Comparison of ENCODE assay signal across 25 mouse cellular contexts in genomic region chr15:91268532-91268931, GRCm38 (mm10).
DNase-seq lines count a peak whose midpoint lies in the region; ATAC-seq and TF ChIP-seq lines count a peak whose summit lies in the region.
"Had no signal": no experiment of that assay in that cellular context is flagged by ENCODE, and none has a peak within 500 bp of the region (broad histone marks: within the 10 kb centered on the region; RNA-seq: fewer than 3 reads in every experiment).

No protein-coding gene starts in this region.

- no peak for ATAC-seq in kidney, embryonic 14.5 days (ENCODE audit: low FRiP score, low TSS enrichment)
- no peak for ATAC-seq in midbrain, embryonic 11.5 days (ENCODE audit: low FRiP score)
- no peak for ATAC-seq in midbrain, embryonic 15.5 days (replicated peaks)
- ATAC-seq in kidney, postnatal 0 days (replicated peaks; ENCODE audit: low FRiP score, low read depth): peak; percentile 73
- no peak for ATAC-seq in hindbrain, embryonic 14.5 days (ENCODE audit: low FRiP score)
- ATAC-seq: forebrain, embryonic 14.5 days; midbrain, embryonic 16.5 days had no signal

- no peaks in the 10 kb centered on the region for H3K27me3 ChIP-seq in kidney, embryonic 14.5 days (ENCODE audit: control insufficient read depth, insufficient read depth, low read length)
- no peaks in the 10 kb centered on the region for H3K27me3 ChIP-seq in midbrain, embryonic 11.5 days (ENCODE audit: control insufficient read depth, insufficient read depth, low read length)
- no peaks in the 10 kb centered on the region for H3K27me3 ChIP-seq in midbrain, embryonic 15.5 days (replicated peaks)
- no peaks in the 10 kb centered on the region for H3K27me3 ChIP-seq in kidney, postnatal 0 days (ENCODE audit: insufficient read depth, low read length)
- H3K27me3 ChIP-seq in limb, embryonic 10.5 days (ENCODE audit: low read depth, poor library complexity, severe bottlenecking): no peaks in the 10 kb centered on the region
- no peaks in the 10 kb centered on the region for H3K27me3 ChIP-seq in hindbrain, embryonic 14.5 days (ENCODE audit: control insufficient read depth, insufficient read depth, low read length)
- H3K27me3 ChIP-seq: hindbrain, embryonic 12.5 days; lung, embryonic 15.5 days had no signal

- H3K9ac ChIP-seq in kidney, embryonic 14.5 days (ENCODE audit: low read depth, low read length): no peak overlapping the region
- H3K9ac ChIP-seq in midbrain, embryonic 11.5 days (ENCODE audit: low read length): no peak overlapping the region
- H3K9ac ChIP-seq in midbrain, embryonic 15.5 days: no peak overlapping the region
- H3K9ac ChIP-seq in kidney, postnatal 0 days (ENCODE audit: low read depth, low read length): no peak overlapping the region
- no peak overlapping the region for H3K9ac ChIP-seq in hindbrain, embryonic 14.5 days
- H3K9ac ChIP-seq: hindbrain, embryonic 12.5 days; lung, embryonic 15.5 days had no signal

- H3K9me3 ChIP-seq in kidney, embryonic 14.5 days (ENCODE audit: control insufficient read depth, low read length): no peaks in the 10 kb centered on the region
- no peaks in the 10 kb centered on the region for H3K9me3 ChIP-seq in midbrain, embryonic 11.5 days (ENCODE audit: control insufficient read depth, low read length)
- H3K9me3 ChIP-seq in midbrain, embryonic 15.5 days: no peaks in the 10 kb centered on the region
- no peaks in the 10 kb centered on the region for H3K9me3 ChIP-seq in kidney, postnatal 0 days (replicated peaks; ENCODE audit: low read length)
- H3K9me3 ChIP-seq in limb, embryonic 10.5 days (replicated peaks): no peaks in the 10 kb centered on the region
- H3K9me3 ChIP-seq in hindbrain, embryonic 14.5 days (ENCODE audit: control insufficient read depth, low read length): no peaks in the 10 kb centered on the region
- H3K9me3 ChIP-seq: heart, embryonic 10.5 days; hindbrain, embryonic 12.5 days; lung, embryonic 15.5 days had no signal

- H3K4me3 ChIP-seq in kidney, embryonic 14.5 days (ENCODE audit: low read length): no peak overlapping the region
- no peak overlapping the region for H3K4me3 ChIP-seq in midbrain, embryonic 11.5 days (ENCODE audit: low read depth, low read length)
- H3K4me3 ChIP-seq in midbrain, embryonic 15.5 days: no peak overlapping the region
- H3K4me3 ChIP-seq in kidney, postnatal 0 days (replicated peaks; ENCODE audit: low read depth, low read length): no peak overlapping the region
- no peak overlapping the region for H3K4me3 ChIP-seq in limb, embryonic 10.5 days
- no peak overlapping the region for H3K4me3 ChIP-seq in hindbrain, embryonic 14.5 days (replicated peaks; ENCODE audit: low read length)
- H3K4me3 ChIP-seq: heart, embryonic 10.5 days; hindbrain, embryonic 12.5 days; lung, embryonic 15.5 days had no signal

- H3K4me1 ChIP-seq in kidney, embryonic 14.5 days (ENCODE audit: control insufficient read depth, insufficient read depth, low read length): no peaks in the 10 kb centered on the region
- no peaks in the 10 kb centered on the region for H3K4me1 ChIP-seq in midbrain, embryonic 11.5 days (ENCODE audit: control insufficient read depth, insufficient read depth, low read length)
- H3K4me1 ChIP-seq in midbrain, embryonic 15.5 days: no peaks in the 10 kb centered on the region
- H3K4me1 ChIP-seq in kidney, postnatal 0 days (replicated peaks; ENCODE audit: insufficient read depth, low read length): no peaks in the 10 kb centered on the region
- H3K4me1 ChIP-seq in limb, embryonic 10.5 days: no peaks in the 10 kb centered on the region
- H3K4me1 ChIP-seq in hindbrain, embryonic 14.5 days (replicated peaks; ENCODE audit: control insufficient read depth, insufficient read depth, low read length): no peaks in the 10 kb centered on the region
- H3K4me1 ChIP-seq: heart, embryonic 10.5 days; hindbrain, embryonic 12.5 days; lung, embryonic 15.5 days had no signal

- DNase-seq in kidney, adult 11 months: peak; percentile 76
- peak; percentile 41 for DNase-seq in midbrain, embryonic 11.5 days (ENCODE audit: low spot score, missing footprints)
- peak; percentile 28 for DNase-seq in kidney, postnatal 0 days (ENCODE audit: low spot score)
- peak; percentile 11 for DNase-seq in limb, embryonic 10.5 days (ENCODE audit: low spot score)
- no peak for DNase-seq in hindbrain, embryonic 14.5 days (ENCODE audit: low spot score)
- no peak for DNase-seq in urinary bladder, postnatal 14 days (ENCODE audit: low spot score)
- DNase-seq: adrenal gland, postnatal 10 days; cerebellum, adult 11 months; cerebellum, adult 9-10 months; cerebellum, postnatal 36 days; gastrocnemius, postnatal 14 days; heart, postnatal 36 days; layer of hippocampus, postnatal 36 days; liver; lung, postnatal 4 days; right cerebral cortex, adult 18-20 months; right cerebral cortex, postnatal 4 days had no signal

- H3K4me2 ChIP-seq in kidney, embryonic 14.5 days (replicated peaks; ENCODE audit: low read depth, low read length): no peak overlapping the region
- no peak overlapping the region for H3K4me2 ChIP-seq in midbrain, embryonic 11.5 days
- no peak overlapping the region for H3K4me2 ChIP-seq in midbrain, embryonic 15.5 days
- H3K4me2 ChIP-seq in kidney, postnatal 0 days (ENCODE audit: low read length): no peak overlapping the region
- H3K4me2 ChIP-seq in hindbrain, embryonic 14.5 days (replicated peaks): no peak overlapping the region
- H3K4me2 ChIP-seq: hindbrain, embryonic 12.5 days; lung, embryonic 15.5 days had no signal

- WGBS in kidney, embryonic 14.5 days: 75% methylated on average over 4 of the region's 4 CpGs
- 94% methylated on average over 4 of the region's 4 CpGs for WGBS in midbrain, embryonic 11.5 days
- WGBS in midbrain, embryonic 15.5 days: 96% methylated on average over 4 of the region's 4 CpGs
- 75% methylated on average over 4 of the region's 4 CpGs for WGBS in kidney, postnatal 0 days
- WGBS in limb, embryonic 10.5 days: 95% methylated on average over 4 of the region's 4 CpGs
- WGBS in hindbrain, embryonic 14.5 days: 84% methylated on average over 4 of the region's 4 CpGs

- H3K27ac ChIP-seq in kidney, embryonic 14.5 days (ENCODE audit: low read depth, low read length): no peak overlapping the region
- H3K27ac ChIP-seq in midbrain, embryonic 11.5 days (ENCODE audit: low read depth, low read length): no peak overlapping the region
- H3K27ac ChIP-seq in midbrain, embryonic 15.5 days: no peak overlapping the region
- H3K27ac ChIP-seq in kidney, postnatal 0 days: peak overlapping the region; percentile 31; the same call in 1 of the 2 replicates
- no peak overlapping the region for H3K27ac ChIP-seq in limb, embryonic 10.5 days
- no peak overlapping the region for H3K27ac ChIP-seq in hindbrain, embryonic 14.5 days
- H3K27ac ChIP-seq: heart, embryonic 10.5 days; hindbrain, embryonic 12.5 days; lung, embryonic 15.5 days had no signal

- no peaks in the 10 kb centered on the region for H3K36me3 ChIP-seq in kidney, embryonic 14.5 days (ENCODE audit: control insufficient read depth, insufficient read depth, low read length)
- H3K36me3 ChIP-seq in midbrain, embryonic 11.5 days (ENCODE audit: control insufficient read depth, insufficient read depth, low read length): no peaks in the 10 kb centered on the region
- H3K36me3 ChIP-seq in midbrain, embryonic 15.5 days (replicated peaks): no peaks in the 10 kb centered on the region
- no peaks in the 10 kb centered on the region for H3K36me3 ChIP-seq in kidney, postnatal 0 days (ENCODE audit: insufficient read depth, low read length)
- no peaks in the 10 kb centered on the region for H3K36me3 ChIP-seq in limb, embryonic 10.5 days
- H3K36me3 ChIP-seq in hindbrain, embryonic 14.5 days (replicated peaks; ENCODE audit: control insufficient read depth, insufficient read depth): peaks cover 8% of the 10 kb centered on the region; the same call in 1 of the 2 replicates
- H3K36me3 ChIP-seq: G1E; heart, embryonic 10.5 days; hindbrain, embryonic 12.5 days; lung, embryonic 15.5 days had no signal

- no peak for TF ChIP-seq CTCF in kidney, postnatal 0 days (IDR thresholded peaks at IDR 0.05; ENCODE audit: low read depth)

Comparison
In these comparisons a context has a peak if more than half of its experiments do, and no peak if none do; other contexts are left out.
1. DNase-seq: peak in kidney, adult 11 months (single experiment), midbrain, embryonic 11.5 days (single experiment), kidney, postnatal 0 days (single experiment) and limb, embryonic 10.5 days (single experiment); none in hindbrain, embryonic 14.5 days (single experiment) and urinary bladder, postnatal 14 days (single experiment).